In genomic region chr2:167959996-167960395, GRCm38 (mm10) we compare ENCODE assay signal across 12 mouse cellular contexts. TPM values are rescaled to one million over a fixed set of nuclear protein-coding genes. Genes with fewer than 3 reads are reported as not detected.
DNase-seq lines count a peak whose midpoint lies in the region; ATAC-seq lines count a peak whose summit lies in the region.
"Had no signal": no experiment of that assay in that cellular context is flagged by ENCODE, and none has a peak within 500 bp of the region (broad histone marks: within the 10 kb centered on the region; RNA-seq: fewer than 3 reads in every experiment).

No protein-coding gene starts in this region.

- peaks cover 14% of the 10 kb centered on the region for H3K36me3 ChIP-seq in heart, embryonic 14.5 days (ENCODE audit: control insufficient read depth, insufficient read depth, low read length)
- peaks cover 92% of the 10 kb centered on the region for H3K36me3 ChIP-seq in megakaryocyte, embryonic 14.5 days (replicated peaks; ENCODE audit: low read length)

- no peaks in the 10 kb centered on the region for H3K9me3 ChIP-seq in heart, embryonic 14.5 days (ENCODE audit: control insufficient read depth, low read length)
- H3K9me3 ChIP-seq in megakaryocyte, embryonic 14.5 days, result no peaks in the 10 kb centered on the region
- H3K9me3 ChIP-seq: forebrain, embryonic 15.5 days had no signal

- intact Hi-C loops in heart, postnatal 10 days (cut with DNase I), result no loop called here

- ATAC-seq in heart, embryonic 14.5 days (ENCODE audit: insufficient number of reproducible peaks, insufficient read depth, low FRiP score, low read depth), result no peak
- ATAC-seq in megakaryocyte, adult 5-6 weeks (ENCODE audit: poor library complexity, severe bottlenecking), result no peak
- peak; percentile 57 for ATAC-seq in inflammation-experienced regulatory T-cells, adult 6 months
- ATAC-seq: forebrain, embryonic 15.5 days had no signal

- H3K4me1 ChIP-seq in heart, embryonic 14.5 days (ENCODE audit: control insufficient read depth in 2 of 2, insufficient read depth in 2 of 2, low read length in 2 of 2), result peaks cover 43 to 74% of the 10 kb centered on the region in 2 experiments
- peaks cover 97% of the 10 kb centered on the region for H3K4me1 ChIP-seq in megakaryocyte, embryonic 14.5 days

- no peak overlapping the region for H3K4me2 ChIP-seq in heart, embryonic 14.5 days (ENCODE audit: low read length)
- H3K4me2 ChIP-seq: forebrain, embryonic 15.5 days; lung, embryonic 14.5 days had no signal

- H3K27me3 ChIP-seq in heart, embryonic 14.5 days (ENCODE audit: control insufficient read depth, insufficient read depth, low read length), result no peaks in the 10 kb centered on the region
- no peaks in the 10 kb centered on the region for H3K27me3 ChIP-seq in megakaryocyte, embryonic 14.5 days (replicated peaks)
- H3K27me3 ChIP-seq: forebrain, embryonic 15.5 days had no signal

- 38% methylated on average over 7 of the region's 7 CpGs for WGBS in heart, embryonic 14.5 days

- peak overlapping the region; percentile 44; the same call in 1 of the 2 replicates for H3K9ac ChIP-seq in heart, embryonic 14.5 days (ENCODE audit: low read length)
- H3K9ac ChIP-seq: forebrain, embryonic 15.5 days; lung, embryonic 14.5 days had no signal

- no peak overlapping the region for H3K4me3 ChIP-seq in heart, embryonic 14.5 days (ENCODE audit: control insufficient read depth in 1 of 2, insufficient read depth in 1 of 2, low read depth in 1 of 2, low read length in 2 of 2)
- peak overlapping the region; percentile 69 for H3K4me3 ChIP-seq in megakaryocyte, embryonic 14.5 days (replicated peaks)
- H3K4me3 ChIP-seq: forebrain, embryonic 15.5 days had no signal

- H3K27ac ChIP-seq in heart, embryonic 14.5 days (replicated peaks in 1 of 2; ENCODE audit: control insufficient read depth in 1 of 2, insufficient read depth in 1 of 2, low read depth in 2 of 2, low read length in 2 of 2), result peak overlapping the region in 1 of 2 experiments; percentile 80; a peak in 2 of 4 replicates
- H3K27ac ChIP-seq: forebrain, embryonic 15.5 days had no signal

- no peak for DNase-seq in heart, postnatal 10 days
- DNase-seq in spleen, postnatal 36 days (ENCODE audit: low spot score in 2 of 2), result peak; percentile 79 to 83
- no peak for DNase-seq in urinary bladder, postnatal 14 days (ENCODE audit: low spot score)
- no peak for DNase-seq in cerebellum, adult 9-10 months
- DNase-seq: cerebellum, postnatal 14 days; lung, embryonic 14.5 days had no signal

RNA-seq across cellular contexts. Expression of gene Ptpn1, which starts 28.1 kb away (rescaled TPM):
- polyA plus RNA-seq in heart, embryonic 14.5 days (2014; fragmentation: Nextera tagmentation; extraction: Ambion mirVana), result 40.7 and 41.5 TPM in 2 replicates
- 10 to 100 TPM; 27.3 to 34.9 TPM for total RNA-seq in heart, postnatal 10 days (2021)
- 120 and 139 TPM in 2 replicates for polyA plus RNA-seq in megakaryocyte, embryonic 14.5 days (2012; ENCODE audit: insufficient read depth, low replicate concordance)
- total RNA-seq in megakaryocyte, adult 5-6 weeks (2015), result 49.1 and 54.8 TPM in 2 replicates
- total RNA-seq in megakaryocyte, adult 5-6 weeks (2017), result 145 and 151 TPM in 2 replicates
- polyA plus RNA-seq in inflammation-experienced regulatory T-cells, adult 6 months (2017; shearing (Covaris generic)), result 100 to 1,000 TPM; 121 to 180 (median 127) TPM

RNA-seq across cellular contexts. Expression of gene Ripor3, which starts 50.4 kb away (rescaled TPM):
- 0.81 and 1.00 TPM in 2 replicates for polyA plus RNA-seq in heart, embryonic 14.5 days (2014; fragmentation: Nextera tagmentation; extraction: Ambion mirVana)
- total RNA-seq in heart, postnatal 10 days (2021), result under 1 TPM; 0.91 to 0.97 TPM
- 123 and 438 TPM in 2 replicates for polyA plus RNA-seq in megakaryocyte, embryonic 14.5 days (2012; ENCODE audit: insufficient read depth, low replicate concordance)
- 0.20 TPM in 1 of 2 replicates, not detected in the other for total RNA-seq in megakaryocyte, adult 5-6 weeks (2015)
- not detected in 2 replicates for total RNA-seq in megakaryocyte, adult 5-6 weeks (2017)
- under 1 TPM; 0.16 to 0.49 (median 0.33) TPM for polyA plus RNA-seq in inflammation-experienced regulatory T-cells, adult 6 months (2017; shearing (Covaris generic))
- total RNA-seq: hematopoietic stem cell, adult 5-6 weeks had no signal

Comparison
In these comparisons a context has a peak if more than half of its experiments do, and no peak if none do; other contexts are left out.
1. DNase-seq: peak in spleen, postnatal 36 days (2 of 2); none in heart, postnatal 10 days (0 of 2), urinary bladder, postnatal 14 days (single experiment) and cerebellum, adult 9-10 months (single experiment).
2. RNA of gene Ripor3, which starts 50.4 kb away (polyA plus RNA-seq): 123 to 438 TPM in megakaryocyte, embryonic 14.5 days; 0.81 to 1.00 TPM in heart, embryonic 14.5 days and 0.16 to 0.49 TPM in inflammation-experienced regulatory T-cells, adult 6 months; every median in the first group is over 10 times any median in the second.